Mouse (Mus musculus) left cerebral cortex, postnatal 10 days (tissue): Measurements from ENCODE around the gene Mis18a. TPM values are rescaled to one million over a fixed set of nuclear protein-coding genes. Genes with fewer than 3 reads are reported as not detected.

Experiments
- DNase-seq, 2 experiments: peaks; one replicate each; pipeline ENCODE4 v3.0.0; 2021 to 2022; ENCODE audit warnings: low spot score in 2 of 2, mixed read lengths in 1 of 2; ENCODE audit errors: extremely low spot score in 1 of 2
- intact Hi-C: fragments of 180-260 bp; cut with DNase I; formaldehyde crosslinking; loops from one replicate; pipeline ENCODE4 v1.15.1; 2025
- total RNA-seq, 2 experiments: library from RNA; stranded (reverse); gene quantifications; 2 replicates each; pipeline ENCODE4 v1.2.3; 2021

Gene Mis18a
- total RNA-seq, 2 experiments from 2014 or later = 7.2 to 9.0 TPM

- DNase-seq = no peak
- intact Hi-C loops = no loop called here
Measured at GRCm38 (mm10) chr16:90673507-90674354, 53.5 kb downstream of the Mis18a start.

Other genes with a start within 250 kb of the Mis18a start
- under 1 TPM; 0.36 to 0.81 TPM for gene Mrap, start 10.8 kb upstream of the Mis18a start, total RNA-seq
- gene Urb1, start 83.0 kb upstream of the Mis18a start, total RNA-seq = 10 to 100 TPM; 16.1 to 17.6 TPM
- gene Eva1c, start 99.3 kb upstream of the Mis18a start, total RNA-seq = 1 to 10 TPM; 1.8 to 1.9 TPM
- 10 to 100 TPM; 33.3 to 37.4 TPM for gene Cfap298, start 207.7 kb upstream of the Mis18a start, total RNA-seq